Mouse (Mus musculus) megakaryocyte, embryonic 14.5 days (primary cell): Measurements from ENCODE around the gene Tbc1d14.

ENCODE experiments used
- FLI1 ChIP-seq: IDR thresholded peaks from 2 replicates; pipeline ENCODE4 v1.6.1; 2012; ENCODE audit warnings: low read length, inconsistent platforms, mixed read lengths
- GATA1 ChIP-seq: IDR thresholded peaks from 3 replicates; pipeline ENCODE4 v1.6.1; 2012; ENCODE audit warnings: mixed read lengths, low read length, inconsistent platforms, borderline replicate concordance

GRCm38 (mm10) chr5:36603031-36603430 is 10.0 kb upstream of the Tbc1d14 start:
- TF ChIP-seq FLI1, result no peak
- no peak for TF ChIP-seq GATA1
